Mouse (Mus musculus): ENCODE measurements around the gene Gkap1.

DNA sequence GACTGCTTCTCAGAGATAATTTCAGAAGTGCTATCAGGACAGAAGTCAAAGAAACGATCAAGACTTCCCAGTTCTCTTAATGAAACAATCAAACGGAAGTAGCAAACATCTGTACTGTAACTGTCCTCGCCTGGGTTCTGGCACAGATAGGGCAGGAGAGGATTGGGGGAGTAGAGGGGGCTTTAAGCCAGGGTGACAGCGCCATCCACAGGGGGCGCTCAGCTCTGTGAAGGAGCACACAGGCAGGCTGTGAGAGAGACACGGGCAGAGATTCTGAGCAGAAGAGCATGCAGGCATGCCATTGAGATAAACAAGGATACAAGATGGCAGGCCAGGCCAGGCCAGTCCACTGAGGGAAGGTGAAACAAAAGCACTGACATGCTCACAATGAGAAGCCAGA lies 39.5 kb upstream of the Gkap1 start:
- no peak for TF ChIP-seq POLR2A (IDR thresholded peaks at IDR 0.05; ENCODE audit: low read depth, low read length)
- no peak for TF ChIP-seq CTCF (IDR thresholded peaks at IDR 0.05; ENCODE audit: extremely low read depth, insufficient read length, insufficient replicate concordance, low read depth, low read length)

Measured in small intestine, adult 2 months (tissue).